Mouse (Mus musculus): ENCODE data around the gene Vsig2. TPM values are rescaled to one million over a fixed set of nuclear protein-coding genes. Genes with fewer than 3 reads are reported as not detected.

Vsig2 gene
- total RNA-seq, 1 experiment, result 4.8 TPM

GRCm38 (mm10) chr9:37540226-37540625 lies 1.2 kb downstream of the Vsig2 start:
- DNase-seq (ENCODE audit: low read depth, low spot score), result no peak
- no peaks in the 10 kb centered on the region; the same call in 1 of the 2 replicates for H3K36me3 ChIP-seq (ENCODE audit: control insufficient read depth, insufficient read depth, low read length, poor library complexity, severe bottlenecking)
- H3K4me3 ChIP-seq (ENCODE audit: insufficient read depth in 1 of 2, low read depth in 1 of 2, low read length in 2 of 2, poor library complexity in 1 of 2, severe bottlenecking in 1 of 2), result no peak overlapping the region; a peak in 1 of 4 replicates
- no peak overlapping the region; the same call in 1 of the 2 replicates for H3K9ac ChIP-seq (ENCODE audit: insufficient read depth, low read depth, low read length, poor library complexity, severe bottlenecking)
- TF ChIP-seq ZNF384 (IDR thresholded peaks at IDR 0.05; ENCODE audit: low read depth, low read length), result no peak
- no peak for TF ChIP-seq ZC3H11A (IDR thresholded peaks at IDR 0.05; ENCODE audit: borderline replicate concordance, low read depth, low read length)
- TF ChIP-seq MAFK (IDR thresholded peaks at IDR 0.05; ENCODE audit: insufficient read depth, low read depth, low read length), result no peak
- TF ChIP-seq CHD2 (IDR thresholded peaks at IDR 0.05; ENCODE audit: low read depth, low read length), result no peak
- TF ChIP-seq HCFC1 (IDR thresholded peaks at IDR 0.05; ENCODE audit: borderline replicate concordance, insufficient read depth, low read length), result no peak
- H3K9me3 ChIP-seq (ENCODE audit: control insufficient read depth, insufficient read depth, low read depth, low read length), result no peaks in the 10 kb centered on the region
- H3K4me1 ChIP-seq (ENCODE audit: control insufficient read depth in 2 of 2, insufficient read depth in 2 of 2, low read length in 2 of 2, poor library complexity in 1 of 2), result peaks cover 2 to 18% of the 10 kb centered on the region in 2 experiments; a peak in 1 of 4 replicates
- in situ Hi-C loops (cut with MboI; ENCODE audit: low sequenced_read_pairs in 2 of 2, unreplicated experiment in 2 of 2), result loop anchor here in 1 of 2 experiments (10.0 kb wide), 1 partner anchor 105 kb away; the partner anchor contains the start of gene Robo3
- H3K27ac ChIP-seq (ENCODE audit: insufficient read depth, low read depth, low read length, poor library complexity, severe bottlenecking), result no peak overlapping the region

GRCm38 (mm10) chr9:37540701-37541575 lies 1.9 kb downstream of the Vsig2 start:
- in situ Hi-C loops (cut with MboI; ENCODE audit: low sequenced_read_pairs in 2 of 2, unreplicated experiment in 2 of 2), result loop anchor here in 1 of 2 experiments (10.0 kb wide), 1 partner anchor 106 kb away; the partner anchor contains the start of gene Robo3
- no peak overlapping the region for H3K27ac ChIP-seq (ENCODE audit: insufficient read depth, low read depth, low read length, poor library complexity, severe bottlenecking)
- TF ChIP-seq ZC3H11A (IDR thresholded peaks at IDR 0.05; ENCODE audit: borderline replicate concordance, low read depth, low read length) (no peak), MAFK (IDR thresholded peaks at IDR 0.05; ENCODE audit: insufficient read depth, low read depth, low read length) (no peak)
- H3K9ac ChIP-seq (ENCODE audit: insufficient read depth, low read depth, low read length, poor library complexity, severe bottlenecking), result no peak overlapping the region
- no peak overlapping the region for H3K4me3 ChIP-seq (ENCODE audit: insufficient read depth in 1 of 2, low read depth in 1 of 2, low read length in 2 of 2, poor library complexity in 1 of 2, severe bottlenecking in 1 of 2)
- no peaks in the 10 kb centered on the region; the same call in 1 of the 2 replicates for H3K36me3 ChIP-seq (ENCODE audit: control insufficient read depth, insufficient read depth, low read length, poor library complexity, severe bottlenecking)
- DNase-seq (ENCODE audit: low read depth, low spot score), result no peak
- H3K9me3 ChIP-seq (ENCODE audit: control insufficient read depth, insufficient read depth, low read depth, low read length), result no peaks in the 10 kb centered on the region
- peaks cover 2 to 20% of the 10 kb centered on the region in 2 experiments; a peak in 1 of 4 replicates for H3K4me1 ChIP-seq (ENCODE audit: control insufficient read depth in 2 of 2, insufficient read depth in 2 of 2, low read length in 2 of 2, poor library complexity in 1 of 2)

- no peak for DNase-seq (ENCODE audit: low read depth, low spot score)
- Histone ChIP-seq H3K4me1 (ENCODE audit: control insufficient read depth in 2 of 2, insufficient read depth in 2 of 2, low read length in 2 of 2, poor library complexity in 1 of 2) (peaks cover 2 to 20% of the 10 kb centered on the region in 2 experiments; a peak in 1 of 4 replicates), H3K4me3 (ENCODE audit: insufficient read depth in 1 of 2, low read depth in 1 of 2, low read length in 2 of 2, poor library complexity in 1 of 2, severe bottlenecking in 1 of 2) (peak overlapping the region in 1 of 2 experiments; percentile 1; a peak in 1 of 4 replicates), H3K36me3 (ENCODE audit: control insufficient read depth, insufficient read depth, low read length, poor library complexity, severe bottlenecking) (no peaks in the 10 kb centered on the region), H3K9me3 (ENCODE audit: control insufficient read depth, insufficient read depth, low read depth, low read length) (no peaks in the 10 kb centered on the region), H3K27ac (ENCODE audit: insufficient read depth, low read depth, low read length, poor library complexity, severe bottlenecking) (no peak overlapping the region), H3K9ac (ENCODE audit: insufficient read depth, low read depth, low read length, poor library complexity, severe bottlenecking) (no peak overlapping the region; the same call in 1 of the 2 replicates)
- in situ Hi-C loops (cut with MboI; ENCODE audit: low sequenced_read_pairs in 2 of 2, unreplicated experiment in 2 of 2), result loop anchor here in 1 of 2 experiments (10.0 kb wide), 1 partner anchor 107 kb away; the partner anchor contains the start of gene Robo3
- no peak for TF ChIP-seq HCFC1 (IDR thresholded peaks at IDR 0.05; ENCODE audit: borderline replicate concordance, insufficient read depth, low read length)
- no peak for TF ChIP-seq ZNF384 (IDR thresholded peaks at IDR 0.05; ENCODE audit: low read depth, low read length)
- no peak for TF ChIP-seq MAFK (IDR thresholded peaks at IDR 0.05; ENCODE audit: insufficient read depth, low read depth, low read length)
- no peak for TF ChIP-seq CHD2 (IDR thresholded peaks at IDR 0.05; ENCODE audit: low read depth, low read length)
- TF ChIP-seq ZC3H11A (IDR thresholded peaks at IDR 0.05; ENCODE audit: borderline replicate concordance, low read depth, low read length), result no peak
Observed at GRCm38 (mm10) chr9:37541851-37542642, 3.0 kb downstream of the Vsig2 start.

GRCm38 (mm10) chr9:37543869-37544440 lies 4.9 kb downstream of the Vsig2 start:
- TF ChIP-seq HCFC1 (IDR thresholded peaks at IDR 0.05; ENCODE audit: borderline replicate concordance, insufficient read depth, low read length), result no peak
- TF ChIP-seq CHD2 (IDR thresholded peaks at IDR 0.05; ENCODE audit: low read depth, low read length), result no peak
- Histone ChIP-seq H3K36me3 (ENCODE audit: control insufficient read depth, insufficient read depth, low read length, poor library complexity, severe bottlenecking) (no peaks in the 10 kb centered on the region), H3K4me3 (ENCODE audit: insufficient read depth in 1 of 2, low read depth in 1 of 2, low read length in 2 of 2, poor library complexity in 1 of 2, severe bottlenecking in 1 of 2) (peak overlapping the region in 1 of 2 experiments; percentile 12; a peak in 2 of 4 replicates), H3K27ac (ENCODE audit: insufficient read depth, low read depth, low read length, poor library complexity, severe bottlenecking) (peak overlapping the region; percentile 56; the same call in 1 of the 2 replicates), H3K4me1 (ENCODE audit: control insufficient read depth in 2 of 2, insufficient read depth in 2 of 2, low read length in 2 of 2, poor library complexity in 1 of 2) (peaks cover 2 to 20% of the 10 kb centered on the region in 2 experiments; a peak in 1 of 4 replicates), H3K9me3 (ENCODE audit: control insufficient read depth, insufficient read depth, low read depth, low read length) (no peaks in the 10 kb centered on the region), H3K9ac (ENCODE audit: insufficient read depth, low read depth, low read length, poor library complexity, severe bottlenecking) (no peak overlapping the region; the same call in 1 of the 2 replicates)
- DNase-seq (ENCODE audit: low read depth, low spot score), result no peak
- in situ Hi-C loops (cut with MboI; ENCODE audit: low sequenced_read_pairs in 2 of 2, unreplicated experiment in 2 of 2), result loop anchor here in 1 of 2 experiments (10.0 kb wide), 1 partner anchor 109 kb away; the partner anchor contains the start of gene Robo3
